Mouse (Mus musculus) gastrocnemius, postnatal 25 days (tissue): ENCODE data around the gene Rph3a. TPM values are rescaled to one million over a fixed set of nuclear protein-coding genes. Genes with fewer than 3 reads are reported as not detected.

Experiments used
- DNase-seq: peaks from one replicate; pipeline ENCODE4 v3.0.0; 2022
- long read RNA-seq, 2 experiments: library from polyadenylated mRNA; stranded (forward); transcript quantifications; one replicate each; pipeline ENCODE4 v2.0.0; 2021
- total RNA-seq, 2 experiments: library from RNA; stranded (reverse); gene quantifications; 1 replicate in 1 of 2; 2 replicates in 1 of 2; pipeline ENCODE4 v1.2.3; 2021

Rph3a gene
- total RNA-seq = under 1 TPM in 1 of 2 experiments, not detected in 1; 0.11 TPM
- long read RNA-seq, experiment 1 = 0 reads
- long read RNA-seq, experiment 2 = 0 reads

- no peak for DNase-seq
These were observed at the start of gene Rph3a for GRCm38 (mm10) chr5:121009811-121010569. Gene Rph3a, minus strand, starts transcription at chr5:121010092.

- DNase-seq = no peak
These were observed 48.4 kb upstream of the Rph3a start for GRCm38 (mm10) chr5:121058261-121058660.

GRCm38 (mm10) chr5:121053886-121054285, 44.0 kb upstream of the Rph3a start:
- no peak for DNase-seq

GRCm38 (mm10) chr5:121041791-121042190, 31.9 kb upstream of the Rph3a start:
- no peak for DNase-seq

GRCm38 (mm10) chr5:121039465-121039864, 29.6 kb upstream of the Rph3a start:
- DNase-seq = no peak

- DNase-seq = no peak
These were observed 20.3 kb upstream of the Rph3a start for GRCm38 (mm10) chr5:121030161-121030560.

GRCm38 (mm10) chr5:121019505-121019904, 9.6 kb upstream of the Rph3a start:
- DNase-seq = no peak

GRCm38 (mm10) chr5:121017699-121018098, 7.8 kb upstream of the Rph3a start:
- DNase-seq = no peak

GRCm38 (mm10) chr5:121016405-121016804, 6.5 kb upstream of the Rph3a start:
- DNase-seq = no peak

GRCm38 (mm10) chr5:121014496-121014895, 4.6 kb upstream of the Rph3a start:
- DNase-seq = no peak

- DNase-seq = no peak
These were observed 2.1 kb upstream of the Rph3a start for GRCm38 (mm10) chr5:121011962-121012361.

- DNase-seq = no peak
These were observed 486 bp downstream of the Rph3a start for GRCm38 (mm10) chr5:121009406-121009805.

GRCm38 (mm10) chr5:121008411-121009239, 1.3 kb downstream of the Rph3a start:
- no peak for DNase-seq

GRCm38 (mm10) chr5:121007563-121007962, 2.3 kb downstream of the Rph3a start:
- DNase-seq = no peak

- no peak for DNase-seq
These were observed 2.8 kb downstream of the Rph3a start for GRCm38 (mm10) chr5:121007130-121007529.

GRCm38 (mm10) chr5:121006176-121006575, 3.7 kb downstream of the Rph3a start:
- no peak for DNase-seq

GRCm38 (mm10) chr5:121003781-121004180, 6.1 kb downstream of the Rph3a start:
- DNase-seq = no peak

GRCm38 (mm10) chr5:120999573-120999972, 10.3 kb downstream of the Rph3a start:
- no peak for DNase-seq

GRCm38 (mm10) chr5:120988373-120988772, 21.5 kb downstream of the Rph3a start:
- DNase-seq = no peak

GRCm38 (mm10) chr5:120983029-120983428, 26.9 kb downstream of the Rph3a start:
- DNase-seq = no peak

GRCm38 (mm10) chr5:120981211-120981610, 28.7 kb downstream of the Rph3a start:
- no peak for DNase-seq

- no peak for DNase-seq
These were observed 29.8 kb downstream of the Rph3a start for GRCm38 (mm10) chr5:120980116-120980515.

- no peak for DNase-seq
These were observed 33.8 kb downstream of the Rph3a start for GRCm38 (mm10) chr5:120976138-120976537.
